ENCODE assay signal across 27 mouse cellular contexts in genomic region chr8:127281035-127281434, GRCm38 (mm10).
A peak's percentile ranks its signal among the peaks of the same experiment; 100 is the strongest.
DNase-seq lines count a peak whose midpoint lies in the region; ATAC-seq and TF ChIP-seq lines count a peak whose summit lies in the region.
"Had no signal": no experiment of that assay in that cellular context is flagged by ENCODE, and none has a peak within 500 bp of the region (broad histone marks: within the 10 kb centered on the region; RNA-seq: fewer than 3 reads in every experiment).

No protein-coding gene starts in this region.

- 94% methylated on average over 4 of the region's 4 CpGs for WGBS in heart, adult 2 months
- whole genome bisulfite sequencing in midbrain, embryonic 13.5 days = 54% methylated on average over 4 of the region's 4 CpGs
- 70% methylated on average over 4 of the region's 4 CpGs for WGBS in midbrain, embryonic 14.5 days
- 39% methylated on average over 4 of the region's 4 CpGs for WGBS in forebrain, embryonic 15.5 days

- H3K4me2 ChIP-seq in midbrain, embryonic 13.5 days (replicated peaks) = no peak overlapping the region
- no peak overlapping the region for H3K4me2 ChIP-seq in midbrain, embryonic 14.5 days (ENCODE audit: low read length)
- H3K4me2 ChIP-seq in forebrain, embryonic 15.5 days (replicated peaks) = no peak overlapping the region
- H3K4me2 ChIP-seq: embryonic facial prominence, embryonic 15.5 days had no signal

- H3K4me3 ChIP-seq in heart, adult 2 months = no peak overlapping the region
- no peak overlapping the region for H3K4me3 ChIP-seq in midbrain, embryonic 13.5 days (replicated peaks)
- H3K4me3 ChIP-seq in midbrain, embryonic 14.5 days (replicated peaks; ENCODE audit: low read depth, low read length) = no peak overlapping the region
- no peak overlapping the region for H3K4me3 ChIP-seq in forebrain, embryonic 15.5 days
- H3K4me3 ChIP-seq: embryonic facial prominence, embryonic 10.5 days; embryonic facial prominence, embryonic 15.5 days; gastrocnemius, adult 2 months; myocyte had no signal

- no peak for TF ChIP-seq POLR2A in heart, adult 2 months (IDR thresholded peaks at IDR 0.05; ENCODE audit: insufficient read depth, low read depth, low read length)

- DNase-seq in heart, adult 11 months = peak; percentile 27
- DNase-seq in heart, adult 2 months = no peak
- no peak for DNase-seq in midbrain, embryonic 14.5 days
- DNase-seq in embryo, embryonic 10.5 days (ENCODE audit: low spot score) = no peak
- no peak for DNase-seq in gastrocnemius, adult 18-20 months (ENCODE audit: low spot score)
- DNase-seq: adrenal gland, postnatal 25 days; cerebellum, adult 18-20 months; cerebellum, postnatal 10 days; gastrocnemius, adult 2 months; heart, postnatal 14 days; kidney, adult 9 months; kidney, postnatal 10 days; layer of hippocampus, adult 9-11 months; liver; lung, adult 2 months; lung, postnatal 10 days; retina, postnatal 1 day; right cerebral cortex, postnatal 14 days; thymus, postnatal 4 days had no signal

- ATAC-seq in midbrain, embryonic 13.5 days = 0 out of 2 replicates have a peak, but pooled peaks have one; percentile 17
- ATAC-seq in midbrain, embryonic 14.5 days (ENCODE audit: low FRiP score, low TSS enrichment) = no peak
- ATAC-seq in forebrain, embryonic 15.5 days (replicated peaks) = 0 out of 2 replicates have a peak, but pooled peaks have one; percentile 11
- ATAC-seq: CD4-positive, CD25-positive, alpha-beta regulatory T cell, adult 4 months; intestine, postnatal 0 days had no signal

- H3K27me3 ChIP-seq in heart, adult 2 months (ENCODE audit: control insufficient read depth, insufficient read depth, low read length) = no peaks in the 10 kb centered on the region
- no peaks in the 10 kb centered on the region for H3K27me3 ChIP-seq in midbrain, embryonic 13.5 days
- H3K27me3 ChIP-seq in midbrain, embryonic 14.5 days (ENCODE audit: control insufficient read depth, insufficient read depth, low read length) = no peaks in the 10 kb centered on the region
- no peaks in the 10 kb centered on the region for H3K27me3 ChIP-seq in forebrain, embryonic 15.5 days
- H3K27me3 ChIP-seq: embryonic facial prominence, embryonic 15.5 days had no signal

- no peaks in the 10 kb centered on the region for H3K4me1 ChIP-seq in heart, adult 2 months (ENCODE audit: control insufficient read depth, insufficient read depth, low read length)
- H3K4me1 ChIP-seq in midbrain, embryonic 13.5 days (replicated peaks) = peaks cover 18% of the 10 kb centered on the region
- H3K4me1 ChIP-seq in midbrain, embryonic 14.5 days (ENCODE audit: control insufficient read depth, insufficient read depth, low read length) = peaks cover 9% of the 10 kb centered on the region; the same call in 1 of the 2 replicates
- H3K4me1 ChIP-seq in forebrain, embryonic 15.5 days = peaks cover 13% of the 10 kb centered on the region
- H3K4me1 ChIP-seq: embryonic facial prominence, embryonic 10.5 days; embryonic facial prominence, embryonic 15.5 days had no signal

- no peak overlapping the region for H3K9ac ChIP-seq in heart, adult 2 months (ENCODE audit: low read depth, low read length)
- no peak overlapping the region for H3K9ac ChIP-seq in midbrain, embryonic 13.5 days (replicated peaks)
- H3K9ac ChIP-seq in midbrain, embryonic 14.5 days (replicated peaks; ENCODE audit: low read length) = no peak overlapping the region; the same call in 1 of the 2 replicates
- H3K9ac ChIP-seq in forebrain, embryonic 15.5 days (replicated peaks) = no peak overlapping the region
- H3K9ac ChIP-seq: embryonic facial prominence, embryonic 15.5 days; liver, embryonic 14.5 days had no signal

- no peak for TF ChIP-seq CTCF in heart, adult 2 months (IDR thresholded peaks at IDR 0.05)

- no peak for TF ChIP-seq EP300 in heart, adult 2 months (IDR thresholded peaks at IDR 0.05; ENCODE audit: insufficient read depth, low read depth, low read length)

- intact Hi-C loops in heart, adult 2 months (cut with DNase I) = no loop called here

- H3K36me3 ChIP-seq in heart, adult 2 months (ENCODE audit: control insufficient read depth, insufficient read depth, low read length) = peaks cover 3% of the 10 kb centered on the region
- H3K36me3 ChIP-seq in midbrain, embryonic 13.5 days = no peaks in the 10 kb centered on the region
- H3K36me3 ChIP-seq in midbrain, embryonic 14.5 days (ENCODE audit: control insufficient read depth, insufficient read depth, low read length) = 0 out of 2 replicates have a peak, but pooled peaks cover 4% of the 10 kb centered on the region
- H3K36me3 ChIP-seq in forebrain, embryonic 15.5 days = no peaks in the 10 kb centered on the region
- H3K36me3 ChIP-seq: embryonic facial prominence, embryonic 15.5 days had no signal

- H3K27ac ChIP-seq in heart, adult 2 months = no peak overlapping the region
- peak overlapping the region; percentile 8; the same call in 1 of the 2 replicates for H3K27ac ChIP-seq in midbrain, embryonic 13.5 days
- H3K27ac ChIP-seq in midbrain, embryonic 14.5 days (replicated peaks; ENCODE audit: low read depth, low read length) = no peak overlapping the region; the same call in 1 of the 2 replicates
- H3K27ac ChIP-seq in forebrain, embryonic 15.5 days (replicated peaks) = peak overlapping the region; percentile 65
- H3K27ac ChIP-seq: embryonic facial prominence, embryonic 10.5 days; embryonic facial prominence, embryonic 15.5 days; gastrocnemius, adult 2 months; liver, embryonic 14.5 days had no signal

- H3K79me2 ChIP-seq in heart, adult 2 months (replicated peaks; ENCODE audit: control insufficient read depth, insufficient read depth, low read length) = no peaks in the 10 kb centered on the region

- no peaks in the 10 kb centered on the region for H3K9me3 ChIP-seq in midbrain, embryonic 13.5 days
- H3K9me3 ChIP-seq in midbrain, embryonic 14.5 days (ENCODE audit: control insufficient read depth, low read length) = no peaks in the 10 kb centered on the region
- H3K9me3 ChIP-seq in forebrain, embryonic 15.5 days = no peaks in the 10 kb centered on the region
- H3K9me3 ChIP-seq: embryonic facial prominence, embryonic 15.5 days had no signal

Comparison
In these comparisons a context has a peak if more than half of its experiments do, and no peak if none do; other contexts are left out.
1. H3K27ac ChIP-seq: peak in midbrain, embryonic 13.5 days (single experiment) and forebrain, embryonic 15.5 days (single experiment); none in heart, adult 2 months (single experiment) and midbrain, embryonic 14.5 days (single experiment).